Mouse (Mus musculus): Measurements from ENCODE around the gene Cep350. TPM values are rescaled to one million over a fixed set of nuclear protein-coding genes. Genes with fewer than 3 reads are reported as not detected.

Cep350 gene
- polyA plus RNA-seq, 2 experiments from 2014 or later = 9.6 to 9.7 TPM

DNA sequence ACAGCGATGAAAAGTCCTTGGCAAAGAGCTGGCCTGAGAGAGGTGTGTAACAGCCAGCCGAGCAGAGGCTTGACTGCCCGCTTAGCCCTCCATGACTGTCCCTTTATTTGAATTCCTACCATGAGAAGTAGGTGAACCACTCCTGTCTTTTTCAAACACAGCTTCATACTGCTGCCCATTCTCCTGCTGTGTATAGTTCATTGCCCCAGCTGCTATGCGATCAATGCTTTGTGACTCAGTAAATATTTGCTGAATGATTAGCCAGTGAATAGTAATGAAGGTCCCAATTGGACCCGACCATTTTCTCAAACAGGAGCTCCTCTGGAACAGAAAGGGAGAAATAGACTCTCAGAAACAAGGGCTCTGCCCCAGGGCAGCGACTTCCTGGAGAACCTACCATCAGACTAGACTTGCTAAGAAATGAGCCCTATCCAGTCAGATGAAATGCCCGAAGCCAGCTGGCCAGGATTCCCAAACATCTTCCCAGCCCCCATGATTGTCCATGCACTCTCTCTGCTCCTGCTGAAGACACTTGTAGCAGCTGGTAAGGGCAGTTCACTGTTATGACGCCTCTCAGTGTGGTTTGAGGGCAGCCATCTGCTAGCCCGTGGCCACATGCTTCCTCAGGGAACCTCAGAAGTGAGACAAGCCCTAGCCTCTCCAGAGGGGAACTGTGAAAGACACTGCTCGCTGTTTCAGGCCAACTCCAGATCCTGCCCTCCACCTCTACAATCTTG, 163.2 kb downstream of the Cep350 start:
- ATAC-seq = no peak

DNA sequence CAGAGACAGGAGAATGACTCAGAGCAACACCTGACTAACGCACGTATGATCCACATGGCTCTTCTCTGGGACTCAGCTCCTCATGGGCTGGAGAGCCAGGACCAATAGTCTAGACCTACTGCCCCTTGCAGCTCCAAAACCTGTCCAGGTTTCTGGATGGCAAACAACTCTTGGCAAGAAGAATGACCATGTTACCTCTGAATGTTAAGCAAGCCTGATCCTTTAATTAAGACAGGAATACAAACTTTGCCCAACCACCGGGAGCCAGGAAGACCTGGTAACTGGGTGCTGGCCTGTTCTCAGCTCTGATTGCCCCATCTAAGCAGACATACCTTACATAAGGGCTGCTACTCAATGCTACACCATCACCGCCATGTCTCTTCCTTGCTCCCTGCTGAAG, 164.8 kb downstream of the Cep350 start:
- no peak for ATAC-seq

DNA sequence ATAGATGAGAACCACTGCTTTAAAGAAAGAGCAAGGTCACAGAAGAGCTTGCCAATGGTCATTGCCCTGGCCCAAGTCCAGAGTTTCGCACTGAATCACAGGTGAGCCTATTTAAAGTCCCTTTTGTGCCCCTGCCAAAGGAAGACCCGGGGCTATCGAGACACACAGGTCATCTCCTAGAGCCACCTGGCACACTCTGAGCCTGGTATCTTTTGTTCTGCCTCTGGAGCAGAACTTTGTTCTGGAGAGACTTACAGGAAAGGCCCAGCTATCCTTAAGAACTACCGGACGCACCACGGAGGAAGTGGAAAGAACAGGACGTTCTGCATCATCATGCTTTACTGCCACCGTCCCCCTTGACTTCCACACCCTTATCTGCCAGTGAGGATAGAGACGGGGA, 167.4 kb downstream of the Cep350 start:
- no peak for ATAC-seq

DNA sequence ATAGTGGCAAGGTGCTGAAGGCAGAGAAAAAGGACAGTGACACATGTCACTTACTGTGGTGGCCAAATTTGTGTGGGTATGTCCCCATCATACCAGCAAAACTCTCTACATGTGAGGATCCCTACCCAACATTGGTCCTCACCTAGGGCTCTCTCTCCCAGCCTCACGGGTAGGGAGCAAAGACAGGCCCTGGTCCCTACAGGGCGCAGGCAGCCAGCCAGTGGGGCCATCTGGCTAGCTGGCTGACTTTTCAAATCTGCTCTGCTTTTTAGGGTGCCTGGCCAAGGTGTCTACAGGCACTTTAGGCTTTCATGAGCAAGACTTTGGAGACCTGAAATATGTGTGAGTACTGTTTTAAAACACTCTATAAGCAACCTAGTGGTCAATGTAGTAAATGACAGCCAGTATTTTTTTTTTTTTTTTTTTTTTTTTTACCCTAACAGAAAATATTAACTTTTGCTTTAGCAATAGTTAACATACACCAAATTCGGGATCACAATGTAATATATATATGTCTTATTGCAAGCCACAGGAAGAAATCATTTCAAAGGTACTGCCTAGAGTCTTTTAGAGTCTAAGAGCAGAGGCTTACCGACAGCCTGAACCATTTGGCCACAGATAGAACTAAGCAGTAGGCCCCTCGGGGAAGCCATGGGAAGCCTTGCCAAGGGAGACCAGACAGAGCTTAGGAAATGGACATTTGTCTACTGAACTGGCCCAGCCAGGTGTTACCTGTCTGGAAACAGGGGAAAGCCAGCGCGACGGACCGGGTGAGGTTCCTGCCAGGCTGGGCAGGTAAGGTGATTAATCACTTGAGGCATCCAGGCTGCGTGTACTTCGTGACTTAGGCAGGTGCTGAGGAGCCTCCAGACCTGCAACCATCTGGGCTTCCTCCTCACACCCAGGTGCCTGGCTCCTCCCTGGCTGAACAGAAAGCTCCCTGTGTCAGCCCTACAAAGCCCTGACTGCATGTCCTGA, 171.8 kb downstream of the Cep350 start:
- no peak for ATAC-seq

DNA sequence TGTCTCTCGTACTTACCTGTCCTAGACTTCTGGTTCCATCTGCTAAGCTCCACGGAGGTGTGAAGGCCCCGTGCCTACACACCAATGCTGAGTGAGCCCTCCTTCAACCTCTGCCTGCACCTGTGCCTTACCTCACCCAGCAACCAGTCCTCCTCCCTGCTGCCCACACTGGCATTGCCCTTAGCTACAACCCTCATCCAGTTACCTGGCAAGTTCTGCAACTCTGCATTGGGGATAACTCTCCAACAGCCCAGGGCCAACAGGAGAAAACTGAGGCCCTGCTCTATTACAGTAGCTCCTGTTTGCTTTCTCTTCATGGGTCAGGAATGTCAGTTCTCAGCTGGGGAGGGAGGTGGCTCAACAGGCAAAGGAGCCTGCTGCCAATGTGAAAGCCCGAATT, 175.1 kb downstream of the Cep350 start:
- ATAC-seq = no peak

DNA sequence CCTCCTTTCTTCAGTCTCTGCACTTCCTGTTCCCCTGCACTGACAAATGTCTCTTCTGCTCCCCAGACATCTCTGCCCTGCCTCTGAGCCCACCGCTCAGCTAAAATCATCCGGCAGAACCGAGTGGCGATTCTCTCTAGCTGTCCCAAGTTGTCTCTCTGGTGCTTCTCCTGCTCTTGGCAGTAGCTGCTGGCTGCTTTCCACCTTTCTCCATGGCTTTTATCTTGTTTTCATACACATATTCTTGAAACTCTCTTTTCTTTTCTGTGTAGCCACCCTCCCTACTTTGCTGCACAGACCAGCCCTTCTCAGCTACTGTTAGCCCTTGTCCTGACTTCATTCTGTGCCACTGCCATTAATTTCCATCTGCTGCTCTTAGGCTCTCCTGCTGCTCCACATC, 175.6 kb downstream of the Cep350 start:
- ATAC-seq = no peak

DNA sequence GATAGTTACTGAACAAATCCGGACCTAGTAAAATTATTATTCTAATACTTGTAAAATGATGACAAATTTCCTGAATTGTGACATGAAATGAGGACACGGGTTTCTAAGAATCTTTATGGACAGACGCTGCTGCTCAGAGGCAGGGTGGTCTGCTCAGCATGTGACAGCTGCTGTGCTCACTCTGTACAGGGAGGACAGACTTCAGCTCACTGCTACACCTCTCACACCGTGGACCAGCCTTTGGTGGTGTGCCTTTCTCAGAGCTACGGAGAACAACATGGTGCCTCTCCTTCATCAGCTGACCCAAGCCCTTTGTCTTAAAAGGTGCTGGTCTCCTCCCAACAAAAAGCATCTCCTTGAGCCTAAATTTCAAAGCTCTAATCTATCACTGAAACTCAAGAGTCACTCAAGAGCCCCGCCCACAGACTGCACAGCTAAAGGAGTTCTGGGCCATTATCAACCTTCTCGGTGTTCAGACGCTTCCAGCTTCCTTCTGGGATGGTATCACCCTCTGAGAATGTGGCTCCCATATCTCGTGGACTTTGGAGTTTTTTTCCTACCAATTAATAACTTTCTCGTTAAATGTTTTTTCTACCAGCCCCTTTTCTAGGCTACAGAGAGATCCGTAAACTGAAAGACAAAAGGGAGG, 176.2 kb downstream of the Cep350 start:
- no peak for ATAC-seq

DNA sequence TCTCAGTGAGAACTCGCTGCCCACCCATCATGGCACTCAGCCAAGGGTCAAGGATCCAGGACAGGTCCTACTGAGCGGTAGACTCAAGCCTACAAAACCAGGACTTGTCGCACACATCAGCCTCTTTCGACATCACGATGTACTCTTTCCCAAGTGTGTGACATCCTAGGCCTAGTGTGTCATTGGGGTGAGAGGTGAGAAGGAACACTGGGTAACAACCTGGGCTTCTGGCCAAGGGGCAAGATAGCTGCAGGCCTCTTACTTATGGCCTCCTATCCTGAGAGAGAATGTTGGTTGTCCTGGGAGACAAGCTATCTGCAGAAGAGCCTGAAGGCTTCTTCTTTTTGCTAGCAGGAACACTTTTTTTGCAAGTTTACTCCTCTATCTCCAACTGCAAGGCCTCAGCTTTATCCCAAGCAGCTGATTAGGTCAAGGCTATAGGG, 177.2 kb downstream of the Cep350 start:
- ATAC-seq = no peak

Other genes starting within 250 kb of the Cep350 start
- gene Lhx4, start 221.6 kb downstream of the Cep350 start, polyA plus RNA-seq (2017; shearing (Covaris generic)) = under 1 TPM in 1 of 2 experiments, not detected in 1; 0.42 TPM
- gene Qsox1, start 160.4 kb downstream of the Cep350 start, polyA plus RNA-seq (2017; shearing (Covaris generic)) = 10 to 100 TPM; 26.9 to 46.2 TPM
- 10 to 100 TPM; 42.7 to 47.7 TPM for gene Tor1aip2, start 62.1 kb upstream of the Cep350 start, polyA plus RNA-seq (2017; shearing (Covaris generic))
- gene Tor1aip1, start 63.2 kb upstream of the Cep350 start, polyA plus RNA-seq (2017; shearing (Covaris generic)) = 100 to 1,000 TPM; 102 to 103 TPM
- not detected for gene Fam163a, start 231.8 kb upstream of the Cep350 start, polyA plus RNA-seq (2017; shearing (Covaris generic))

All from activated CD4-positive, CD25-positive, alpha-beta regulatory T cell, adult 4 months (primary cell).